Mouse (Mus musculus) regulatory T cell (primary cell): ENCODE data around the gene Acer3.

Experiments
- in situ Hi-C: fragments of 300-600 bp; cut with MboI, MseI; formaldehyde crosslinking; loops from one replicate; pipeline ENCODE4 v1.15.1; 2025; ENCODE audit warnings: high pct_unique_total_duplicates

The Acer3 gene

GRCm38 (mm10) chr7:98333507-98333906, 12.5 kb upstream of the Acer3 start:
- in situ Hi-C loops, result no loop called here

- in situ Hi-C loops, result no loop called here
Measured at GRCm38 (mm10) chr7:98332678-98333397, 11.8 kb upstream of the Acer3 start.

DNA sequence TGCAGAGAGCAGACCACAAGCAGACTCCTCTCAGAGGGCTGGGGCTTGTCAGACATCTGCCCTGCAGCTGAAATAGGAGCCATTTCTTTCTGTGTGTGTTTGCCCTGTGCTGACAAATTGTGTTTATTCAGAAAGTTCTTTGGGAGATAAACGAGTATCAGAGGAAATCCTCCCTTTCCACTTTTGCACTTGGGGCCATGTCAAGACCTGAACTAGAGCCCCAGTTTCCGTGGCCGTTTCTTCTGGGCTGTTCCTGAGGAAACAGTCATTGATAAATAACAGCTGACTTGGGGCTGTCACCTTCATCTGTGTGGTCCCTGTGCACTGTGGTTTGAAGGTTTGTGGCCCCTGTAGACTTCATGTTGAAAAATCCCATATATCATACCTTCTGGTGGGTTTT, 10.9 kb upstream of the Acer3 start:
- in situ Hi-C loops, result no loop called here

GRCm38 (mm10) chr7:98330375-98331002, 9.5 kb upstream of the Acer3 start:
- in situ Hi-C loops, result no loop called here

GRCm38 (mm10) chr7:98329651-98330374, 8.8 kb upstream of the Acer3 start:
- in situ Hi-C loops, result no loop called here

- in situ Hi-C loops, result no loop called here
Measured at GRCm38 (mm10) chr7:98328311-98328710, 7.3 kb upstream of the Acer3 start.

DNA sequence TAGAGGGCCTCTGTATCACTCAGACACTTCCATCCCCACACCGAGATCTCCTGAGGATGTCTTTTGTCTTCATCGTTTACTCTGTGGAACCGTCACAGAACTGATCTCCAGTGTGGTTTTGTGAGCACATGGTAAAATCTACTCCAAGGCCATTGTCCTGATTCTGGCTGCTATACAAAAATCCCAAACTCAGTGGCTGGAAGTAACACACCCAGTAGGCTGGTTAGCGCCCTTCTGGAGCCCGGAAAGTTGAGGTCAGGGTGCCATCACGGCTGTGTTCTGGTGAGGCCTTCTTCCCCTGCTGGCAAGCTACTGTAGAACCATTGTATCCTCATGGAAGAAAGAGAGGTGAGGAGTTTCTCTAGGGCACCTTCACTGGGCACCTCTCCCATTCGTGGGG, 5.0 kb upstream of the Acer3 start:
- in situ Hi-C loops, result no loop called here

DNA sequence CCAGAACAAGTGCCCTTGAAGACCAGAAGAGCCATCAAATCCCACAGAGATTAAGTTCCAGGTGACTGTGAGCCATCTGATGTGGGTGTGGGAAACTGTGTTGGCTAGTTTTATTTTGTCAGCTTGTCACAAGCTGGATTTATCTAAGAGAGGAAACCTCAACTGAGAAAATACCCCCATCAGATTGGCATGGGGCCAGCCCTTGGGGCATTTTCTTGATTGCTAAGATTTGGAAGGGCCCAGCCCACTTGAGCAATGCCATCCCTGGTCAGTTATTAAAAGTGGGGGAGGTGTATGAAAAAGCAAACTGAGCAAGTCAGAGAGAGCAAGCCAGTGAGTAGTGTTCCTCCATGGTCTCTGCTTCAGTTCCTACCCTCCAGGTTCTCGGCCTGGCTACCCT, 3.2 kb upstream of the Acer3 start:
- in situ Hi-C loops, result no loop called here

DNA sequence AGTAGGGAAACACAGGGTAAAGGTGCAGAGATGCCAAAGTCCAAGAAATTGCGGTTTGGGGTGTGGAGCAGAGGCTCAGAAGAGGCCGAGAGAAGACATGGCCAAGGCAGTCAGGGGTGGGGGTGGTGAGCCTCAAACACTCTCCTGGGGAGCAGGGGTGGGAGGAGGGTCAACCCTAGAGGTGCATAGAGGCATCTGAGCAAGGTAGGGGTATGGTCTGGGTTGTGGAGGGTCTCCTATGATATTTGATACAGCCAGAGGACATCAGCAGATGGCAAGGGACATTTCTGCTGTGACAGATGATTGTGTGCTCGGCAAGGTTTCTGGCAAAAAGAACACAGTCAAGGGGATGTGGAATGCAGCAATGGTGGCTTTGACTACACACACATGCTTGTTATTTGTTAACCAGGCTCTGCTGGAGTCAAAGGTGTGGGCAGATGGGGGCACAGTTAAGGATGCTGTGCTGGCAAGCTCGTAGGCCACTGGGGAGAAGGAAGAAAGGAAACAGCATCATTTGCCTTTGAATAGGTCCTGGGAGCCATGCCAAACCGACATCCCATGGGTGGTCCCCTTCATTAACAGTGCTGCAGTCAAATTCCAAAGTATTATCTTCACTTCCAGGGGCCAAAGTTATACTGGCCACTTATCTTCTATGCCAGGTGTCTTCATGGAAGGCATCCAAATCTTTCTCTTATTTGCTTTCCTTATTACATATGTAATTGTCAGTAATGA, 2.4 kb upstream of the Acer3 start:
- in situ Hi-C loops, result no loop called here

- in situ Hi-C loops, result no loop called here
Measured at GRCm38 (mm10) chr7:98322415-98322814, 1.4 kb upstream of the Acer3 start.

DNA sequence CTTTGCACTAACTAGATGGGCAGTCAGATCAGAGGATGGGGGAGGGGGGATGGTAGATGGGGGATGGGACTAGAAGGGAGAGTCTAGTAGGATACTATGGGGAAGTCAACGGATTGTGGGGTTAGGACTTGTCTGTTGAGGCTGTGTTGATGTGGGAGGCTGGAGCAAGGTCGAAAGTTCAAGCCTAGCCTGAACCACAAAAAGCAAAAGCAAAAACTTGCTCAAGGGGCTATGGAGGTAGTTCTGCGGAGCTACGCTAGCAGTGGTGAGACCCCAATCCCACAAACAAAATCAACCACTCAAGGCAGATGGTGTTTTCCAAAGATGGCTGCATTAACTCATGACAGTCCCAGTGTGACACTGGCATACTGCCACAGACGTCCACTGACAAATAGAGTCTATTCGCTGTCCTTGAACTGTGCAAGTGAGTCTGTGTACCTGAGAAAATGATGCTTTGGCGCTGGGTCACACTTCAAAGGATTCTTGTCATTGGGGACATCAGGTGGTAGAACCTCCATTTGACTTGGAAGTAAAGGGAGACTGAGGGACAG, 927 bp downstream of the Acer3 start:
- in situ Hi-C loops, result no loop called here

GRCm38 (mm10) chr7:98316568-98316967, 4.4 kb downstream of the Acer3 start:
- in situ Hi-C loops, result no loop called here

GRCm38 (mm10) chr7:98315087-98315486, 5.9 kb downstream of the Acer3 start:
- in situ Hi-C loops, result no loop called here

DNA sequence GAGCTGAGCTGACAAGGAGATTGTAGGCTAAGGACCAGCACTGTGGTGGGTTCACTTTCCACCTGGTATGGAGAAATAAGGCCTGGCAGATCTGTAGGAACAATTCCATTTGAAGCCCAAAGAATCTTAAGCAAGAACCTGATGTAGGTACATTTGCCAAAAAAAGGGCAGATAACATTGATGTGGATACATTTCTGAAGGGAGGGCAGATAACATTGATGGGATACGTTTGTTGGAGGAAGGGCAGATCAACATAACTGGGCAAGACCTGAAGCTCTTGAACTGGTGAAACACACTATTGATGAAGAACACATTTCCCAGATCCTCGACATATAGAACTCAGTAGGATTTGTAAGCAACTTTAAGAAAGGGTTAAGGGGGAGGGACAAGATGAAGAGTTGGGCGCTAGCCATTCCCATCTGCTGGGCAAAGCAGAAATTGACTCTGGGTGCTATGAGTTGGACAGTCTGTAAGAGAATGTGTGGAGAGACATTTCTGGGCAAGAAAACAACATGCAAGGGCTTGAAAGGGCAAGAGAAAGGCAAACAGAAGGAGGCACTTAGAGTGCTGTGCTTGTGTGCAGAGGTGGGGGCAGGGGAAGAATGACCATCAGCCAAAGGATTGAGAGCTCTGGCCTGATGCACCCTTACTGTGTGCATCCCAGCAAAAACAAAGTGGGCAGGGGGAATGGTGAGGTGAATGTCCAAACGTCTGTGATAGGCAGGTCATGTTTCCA, 8.7 kb downstream of the Acer3 start:
- in situ Hi-C loops, result no loop called here

DNA sequence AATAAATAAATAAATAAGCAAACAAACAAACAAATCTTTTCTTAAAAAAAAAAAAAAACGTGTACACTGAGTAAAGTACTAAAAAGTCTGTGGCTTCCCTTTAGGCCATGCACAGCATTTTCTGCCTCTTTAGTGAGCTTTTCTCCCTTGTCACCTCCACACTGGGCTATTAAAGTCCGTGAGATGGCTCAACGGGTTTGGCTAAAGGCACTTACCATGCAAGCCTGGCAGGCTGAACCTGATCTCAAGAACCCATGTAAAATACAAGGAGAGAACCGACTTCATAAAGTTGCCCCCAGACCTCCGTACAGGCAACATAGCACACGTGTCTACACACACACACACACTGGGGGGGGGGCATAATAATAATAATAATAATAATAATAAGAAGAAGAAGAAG, 10.7 kb downstream of the Acer3 start:
- in situ Hi-C loops, result no loop called here

GRCm38 (mm10) chr7:98309219-98310030, 11.6 kb downstream of the Acer3 start:
- in situ Hi-C loops, result no loop called here

- in situ Hi-C loops, result no loop called here
Measured at GRCm38 (mm10) chr7:98308607-98309218, 12.3 kb downstream of the Acer3 start.

DNA sequence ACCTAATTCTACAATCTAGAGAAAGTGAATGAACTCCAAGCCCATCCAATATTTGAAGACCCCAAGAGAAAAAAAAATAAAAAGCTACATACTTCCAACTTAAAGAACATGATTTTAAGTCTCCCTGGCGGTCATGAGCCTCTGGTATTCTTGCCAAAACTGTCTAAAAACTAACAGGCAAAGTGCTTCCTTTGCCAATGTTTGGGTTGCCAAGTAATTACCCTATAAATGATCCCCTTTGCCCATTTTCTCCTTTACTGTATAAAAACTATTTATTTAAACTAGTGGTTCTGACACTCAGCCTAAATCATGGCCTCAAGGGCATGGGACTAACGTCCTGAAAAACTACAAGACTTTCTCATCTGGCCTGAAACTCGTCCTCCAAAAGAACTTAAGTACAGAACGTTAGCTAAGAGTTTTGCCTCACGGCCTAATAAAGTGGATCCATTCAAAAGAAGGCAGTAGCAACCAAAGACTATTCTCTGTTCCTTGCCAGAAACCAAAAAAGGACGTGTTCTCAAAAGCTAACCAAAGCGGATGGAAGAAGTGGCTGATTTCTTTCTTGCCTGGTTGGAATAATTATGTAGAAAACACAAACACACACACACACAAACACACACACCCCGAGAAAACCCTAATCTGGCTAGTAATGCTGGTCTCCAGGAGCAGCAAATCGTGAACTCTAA, 12.9 kb downstream of the Acer3 start:
- in situ Hi-C loops, result no loop called here

DNA sequence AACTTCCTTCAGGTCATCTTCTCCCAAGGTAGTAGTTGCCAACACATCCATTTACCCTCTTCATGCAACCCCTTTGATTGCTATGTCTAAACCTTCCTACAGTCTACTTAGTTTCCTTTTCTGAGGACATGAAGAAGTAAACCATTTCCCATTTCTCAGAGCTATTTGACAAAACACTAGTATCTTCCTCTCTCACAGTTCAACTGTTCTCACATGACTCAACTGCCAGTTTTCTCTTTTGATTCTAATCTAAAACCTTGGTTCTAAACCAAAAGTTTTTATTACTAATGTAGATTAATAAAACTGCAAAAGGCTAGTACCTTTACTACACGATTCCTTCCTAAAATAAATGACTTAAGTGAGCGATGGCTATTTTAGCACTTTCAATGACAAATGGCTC, 13.6 kb downstream of the Acer3 start:
- in situ Hi-C loops, result no loop called here
